Mouse (Mus musculus) heart, embryonic 16.5 days (tissue): ENCODE results near the gene BC029722. TPM values are rescaled to one million over a fixed set of nuclear protein-coding genes. Genes with fewer than 3 reads are reported as not detected.

ENCODE experiments used
- ATAC-seq: fragments of 200-750 bp; cut with Nextera tagmentation; replicated peaks from 2 replicates; pipeline ENCODE4 v1.8.0; 2017; ENCODE audit warnings: moderate number of reproducible peaks; ENCODE audit not compliant: insufficient read depth, low FRiP score; ENCODE audit errors: extremely low read depth
- H3K27ac ChIP-seq: fragments of 300-500 bp; sonication (generic); 2 replicates; pipeline ENCODE4 v1.5.1; 2014; ENCODE audit warnings: mild to moderate bottlenecking, low read length, control low read depth, moderate library complexity
- H3K27me3 ChIP-seq: fragments of 300-500 bp; sonication (generic); 2 replicates; pipeline ENCODE4 v1.6.1; 2014; ENCODE audit warnings: low read length, mixed read lengths; ENCODE audit not compliant: control insufficient read depth, insufficient read depth
- H3K36me3 ChIP-seq: fragments of 300-500 bp; sonication (generic); 2 replicates; pipeline ENCODE4 v1.6.1; 2014; ENCODE audit not compliant: control insufficient read depth, insufficient read depth
- H3K4me1 ChIP-seq: fragments of 300-500 bp; sonication (generic); 2 replicates; pipeline ENCODE4 v1.6.1; 2014; ENCODE audit warnings: low read length, mixed read lengths; ENCODE audit not compliant: control insufficient read depth, insufficient read depth
- H3K4me2 ChIP-seq: fragments of 300-500 bp; sonication (generic); 2 replicates; pipeline ENCODE4 v1.6.1; 2014; ENCODE audit warnings: low read depth, mild to moderate bottlenecking, control low read depth, low read length
- H3K4me3 ChIP-seq: fragments of 300-500 bp; sonication (generic); 2 replicates; pipeline ENCODE4 v1.5.1; 2014; ENCODE audit warnings: mild to moderate bottlenecking, control low read depth, low read length
- H3K9ac ChIP-seq: fragments of 300-500 bp; sonication (generic); 2 replicates; pipeline ENCODE4 v1.6.1; 2014; ENCODE audit warnings: low read length, control low read depth
- H3K9me3 ChIP-seq: fragments of 300-500 bp; sonication (generic); replicated peaks from 2 replicates; pipeline ENCODE4 v1.6.1; 2016; ENCODE audit warnings: low read length; ENCODE audit not compliant: control insufficient read depth
- WGBS: fragments of 180-500 bp; shearing (Covaris S2); extraction: QIAGEN DNeasy Blood & Tissue Kit; methylation state at CpG from one replicate; pipeline ENCODE4 v1.1.7; 2014; 5-methylcytosine and 5-hydroxymethylcytosine counted together
- polyA plus RNA-seq: library from polyadenylated mRNA; unstranded; fragments of >200 nt; fragmentation: Nextera tagmentation; extraction: Ambion mirVana; gene quantifications from 2 replicates; pipeline ENCODE4 v1.2.1, GENCODE M21; 2015

The BC029722 gene
- polyA plus RNA-seq, 1 experiment from 2014 or later, result 17.4 TPM

- WGBS, result 50% methylated on average over 3 of the region's 3 CpGs
- H3K27ac ChIP-seq, result no peak overlapping the region
- no peak overlapping the region for H3K4me2 ChIP-seq
- H3K9me3 ChIP-seq, result no peaks in the 10 kb centered on the region
- no peaks in the 10 kb centered on the region for H3K4me1 ChIP-seq
- H3K9ac ChIP-seq, result no peak overlapping the region
- H3K27me3 ChIP-seq, result no peaks in the 10 kb centered on the region
- ATAC-seq, result no peak
- H3K4me3 ChIP-seq, result no peak overlapping the region
- H3K36me3 ChIP-seq, result no peaks in the 10 kb centered on the region
Observed at GRCm38 (mm10) chr2:155798613-155799012, 20.6 kb downstream of the BC029722 start.

- ATAC-seq, result no peak
- H3K4me1 ChIP-seq, result no peaks in the 10 kb centered on the region
- no peak overlapping the region for H3K4me2 ChIP-seq
- H3K4me3 ChIP-seq, result no peak overlapping the region
- 86% methylated on average over 12 of the region's 12 CpGs for WGBS
- no peaks in the 10 kb centered on the region for H3K9me3 ChIP-seq
- H3K27me3 ChIP-seq, result no peaks in the 10 kb centered on the region
- H3K27ac ChIP-seq, result no peak overlapping the region
- no peak overlapping the region for H3K9ac ChIP-seq
- no peaks in the 10 kb centered on the region for H3K36me3 ChIP-seq
Observed at GRCm38 (mm10) chr2:155794674-155795445, 24.4 kb downstream of the BC029722 start.

- no peak overlapping the region for H3K27ac ChIP-seq
- WGBS, result 38% methylated on average over 12 of the region's 12 CpGs
- H3K9ac ChIP-seq, result no peak overlapping the region
- H3K36me3 ChIP-seq, result no peaks in the 10 kb centered on the region
- no peak overlapping the region for H3K4me2 ChIP-seq
- H3K4me3 ChIP-seq, result no peak overlapping the region
- H3K27me3 ChIP-seq, result peaks cover 4% of the 10 kb centered on the region
- no peaks in the 10 kb centered on the region for H3K4me1 ChIP-seq
- no peaks in the 10 kb centered on the region for H3K9me3 ChIP-seq
- no peak for ATAC-seq
Observed at GRCm38 (mm10) chr2:155792899-155793298, 26.3 kb downstream of the BC029722 start.

GRCm38 (mm10) chr2:155787949-155788931 is 31.0 kb downstream of the BC029722 start:
- Histone ChIP-seq H3K9me3 (no peaks in the 10 kb centered on the region), H3K9ac (no peak overlapping the region), H3K4me2 (no peak overlapping the region), H3K4me3 (no peak overlapping the region), H3K4me1 (no peaks in the 10 kb centered on the region), H3K27me3 (peaks cover 6% of the 10 kb centered on the region), H3K36me3 (no peaks in the 10 kb centered on the region), H3K27ac (no peak overlapping the region)
- WGBS, result 55% methylated on average over 18 of the region's 18 CpGs
- no peak for ATAC-seq

GRCm38 (mm10) chr2:155786905-155787304 is 32.3 kb downstream of the BC029722 start:
- no peak overlapping the region for H3K4me3 ChIP-seq
- H3K36me3 ChIP-seq, result no peaks in the 10 kb centered on the region
- WGBS, result 57% methylated on average over 5 of the region's 5 CpGs
- peaks cover 6% of the 10 kb centered on the region for H3K27me3 ChIP-seq
- H3K4me1 ChIP-seq, result no peaks in the 10 kb centered on the region
- no peak overlapping the region for H3K27ac ChIP-seq
- no peak overlapping the region for H3K9ac ChIP-seq
- ATAC-seq, result no peak
- H3K4me2 ChIP-seq, result no peak overlapping the region
- no peaks in the 10 kb centered on the region for H3K9me3 ChIP-seq

GRCm38 (mm10) chr2:155784534-155784933 is 34.7 kb downstream of the BC029722 start:
- no peak overlapping the region for H3K9ac ChIP-seq
- ATAC-seq, result no peak
- H3K4me2 ChIP-seq, result no peak overlapping the region
- peaks cover 6% of the 10 kb centered on the region for H3K27me3 ChIP-seq
- no peaks in the 10 kb centered on the region for H3K9me3 ChIP-seq
- H3K4me3 ChIP-seq, result no peak overlapping the region
- H3K4me1 ChIP-seq, result no peaks in the 10 kb centered on the region
- H3K27ac ChIP-seq, result no peak overlapping the region
- no peaks in the 10 kb centered on the region for H3K36me3 ChIP-seq
- 67% methylated on average over 6 of the region's 6 CpGs for WGBS

- WGBS, result 75% methylated on average over 3 of the region's 3 CpGs
- no peak overlapping the region for H3K4me2 ChIP-seq
- H3K27ac ChIP-seq, result no peak overlapping the region
- no peak for ATAC-seq
- no peak overlapping the region for H3K4me3 ChIP-seq
- H3K27me3 ChIP-seq, result peaks cover 32% of the 10 kb centered on the region
- H3K9ac ChIP-seq, result no peak overlapping the region
- no peaks in the 10 kb centered on the region for H3K9me3 ChIP-seq
- no peaks in the 10 kb centered on the region for H3K4me1 ChIP-seq
- H3K36me3 ChIP-seq, result no peaks in the 10 kb centered on the region
Observed at GRCm38 (mm10) chr2:155779506-155779905, 39.7 kb downstream of the BC029722 start.

GRCm38 (mm10) chr2:155779066-155779465 is 40.2 kb downstream of the BC029722 start:
- no peaks in the 10 kb centered on the region for H3K4me1 ChIP-seq
- H3K27me3 ChIP-seq, result peaks cover 36% of the 10 kb centered on the region
- no peak overlapping the region for H3K4me3 ChIP-seq
- no peaks in the 10 kb centered on the region for H3K9me3 ChIP-seq
- WGBS, result 41% methylated on average over 7 of the region's 7 CpGs
- no peak for ATAC-seq
- no peaks in the 10 kb centered on the region for H3K36me3 ChIP-seq
- H3K9ac ChIP-seq, result no peak overlapping the region
- H3K27ac ChIP-seq, result no peak overlapping the region
- no peak overlapping the region for H3K4me2 ChIP-seq

GRCm38 (mm10) chr2:155778004-155778403 is 41.2 kb downstream of the BC029722 start:
- Histone ChIP-seq H3K4me1 (no peaks in the 10 kb centered on the region), H3K27me3 (peaks cover 47% of the 10 kb centered on the region), H3K9me3 (no peaks in the 10 kb centered on the region), H3K4me2 (no peak overlapping the region), H3K4me3 (no peak overlapping the region), H3K27ac (no peak overlapping the region), H3K36me3 (no peaks in the 10 kb centered on the region), H3K9ac (no peak overlapping the region)
- ATAC-seq, result no peak
- 52% methylated on average over 6 of the region's 6 CpGs for WGBS
